Comparison of ENCODE assay signal across 9 mouse cellular contexts in the genomic region with DNA sequence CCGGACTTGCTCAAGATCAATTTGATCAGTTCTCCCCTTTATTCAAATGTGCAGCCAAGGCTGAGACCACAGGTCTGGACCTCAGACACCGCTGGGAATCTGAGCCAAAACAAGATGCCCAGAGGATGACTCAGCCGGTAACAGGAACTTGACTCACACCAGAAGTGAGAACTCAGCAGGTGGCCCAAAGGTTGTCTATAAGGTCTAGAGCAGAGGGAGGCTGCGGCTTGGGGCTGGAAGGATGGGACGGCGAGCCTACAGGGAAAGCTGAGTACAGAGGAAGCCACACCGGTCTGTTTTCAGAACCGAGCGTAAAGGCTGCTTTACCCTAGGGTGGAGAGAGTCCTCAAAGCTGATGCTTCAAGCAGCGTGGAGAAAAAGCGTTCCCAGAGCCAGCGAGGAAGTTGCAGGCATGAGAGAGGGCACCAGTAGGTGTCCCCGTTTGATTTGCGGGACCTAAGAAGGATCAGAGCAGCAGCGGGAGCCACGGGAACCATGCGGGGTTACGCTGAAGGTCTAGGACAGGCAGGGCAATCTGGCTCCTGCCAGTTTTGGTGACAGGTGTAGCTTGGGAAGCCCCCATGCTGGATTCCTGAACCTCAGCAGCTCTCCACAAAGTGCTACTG. TPM values are rescaled to one million over a fixed set of nuclear protein-coding genes. Genes with fewer than 3 reads are reported as not detected.
A peak's percentile ranks its signal among the peaks of the same experiment; 100 is the strongest.
DNase-seq lines count a peak whose midpoint lies in the region; ATAC-seq and TF ChIP-seq lines count a peak whose summit lies in the region.
"Had no signal": no experiment of that assay in that cellular context is flagged by ENCODE, and none has a peak within 500 bp of the region (broad histone marks: within the 10 kb centered on the region; RNA-seq: fewer than 3 reads in every experiment).

No protein-coding gene starts in this region.

- H3K4me2 ChIP-seq in hindbrain, embryonic 13.5 days = peak overlapping the region; percentile 6; the same call in 1 of the 2 replicates
- peak overlapping the region; percentile 72 for H3K4me2 ChIP-seq in myocyte (ENCODE audit: low read depth)
- H3K4me2 ChIP-seq: liver, embryonic 13.5 days had no signal

- no peaks in the 10 kb centered on the region; the same call in 1 of the 2 replicates for H3K9me3 ChIP-seq in hindbrain, embryonic 13.5 days

- H3K36me3 ChIP-seq in hindbrain, embryonic 13.5 days = no peaks in the 10 kb centered on the region
- no peaks in the 10 kb centered on the region for H3K36me3 ChIP-seq in myocyte (ENCODE audit: control insufficient read depth, insufficient read depth)
- H3K36me3 ChIP-seq: liver, embryonic 13.5 days had no signal

- H3K27ac ChIP-seq in gastrocnemius, adult 2 months = peak overlapping the region; percentile 9; the same call in 1 of the 2 replicates
- no peak overlapping the region for H3K27ac ChIP-seq in hindbrain, embryonic 13.5 days
- H3K27ac ChIP-seq: liver, embryonic 13.5 days had no signal

- H3K4me1 ChIP-seq in hindbrain, embryonic 13.5 days (replicated peaks) = peaks cover 24% of the 10 kb centered on the region
- H3K4me1 ChIP-seq: liver, embryonic 13.5 days had no signal

- no peak for ATAC-seq in hindbrain, embryonic 13.5 days (ENCODE audit: low FRiP score)

- DNase-seq in gastrocnemius, adult 2 months = peak; percentile 55
- no peak for DNase-seq in gastrocnemius, postnatal 36 days
- peak; percentile 92 for DNase-seq in 416B (ENCODE audit: low read depth)
- DNase-seq in adrenal gland, postnatal 36 days = peak; percentile 39 to 52
- no peak for DNase-seq in spleen, adult 12 weeks (ENCODE audit: low spot score)
- DNase-seq in frontal cortex, adult 2 months (ENCODE audit: extremely low spot score in 1 of 2, low spot score in 1 of 2) = no peak
- DNase-seq: liver, embryonic 13.5 days had no signal

- no peak overlapping the region for H3K9ac ChIP-seq in hindbrain, embryonic 13.5 days
- H3K9ac ChIP-seq: liver, embryonic 13.5 days had no signal

- peak overlapping the region; percentile 32 for H3K4me3 ChIP-seq in gastrocnemius, adult 2 months
- H3K4me3 ChIP-seq in hindbrain, embryonic 13.5 days = no peak overlapping the region
- H3K4me3 ChIP-seq in myocyte = no peak overlapping the region
- H3K4me3 ChIP-seq: liver, embryonic 13.5 days had no signal

- TF ChIP-seq CTCF in gastrocnemius, adult 2 months (IDR thresholded peaks at IDR 0.05) = peak; percentile 48

- H3ac ChIP-seq in myocyte (ENCODE audit: control insufficient read depth, insufficient read length) = no peak overlapping the region

- H3K27me3 ChIP-seq in hindbrain, embryonic 13.5 days = no peaks in the 10 kb centered on the region
- H3K27me3 ChIP-seq in myocyte (ENCODE audit: control insufficient read depth, insufficient read depth, insufficient read length) = no peaks in the 10 kb centered on the region

- 26% methylated on average over 18 of the region's 18 CpGs for WGBS in hindbrain, embryonic 13.5 days

- intact Hi-C loops in gastrocnemius, adult 2 months (cut with DNase I) = no loop called here
- intact Hi-C loops in gastrocnemius, postnatal 36 days (cut with DNase I) = no loop called here

- no peaks in the 10 kb centered on the region for H3K79me2 ChIP-seq in myocyte (ENCODE audit: control insufficient read depth, insufficient read depth)

- no peak for TF ChIP-seq POLR2A in myocyte (IDR thresholded peaks at IDR 0.05; ENCODE audit: insufficient read length, low read depth)

TF ChIP-seq in myocyte, 11 proteins besides CTCF, POLR2A, EP300 and RAD21:
- TF ChIP-seq MYOD1 (IDR thresholded peaks at IDR 0.05; ENCODE audit: control insufficient read depth in 1 of 3, insufficient read length in 2 of 3, low read depth in 2 of 3) = peak in 2 of 3 experiments; percentile 47 to 57
- TF ChIP-seq CEBPB (IDR thresholded peaks at IDR 0.05; ENCODE audit: insufficient read depth, poor library complexity, severe bottlenecking) = no peak
- TF ChIP-seq TCF12 (IDR thresholded peaks at IDR 0.05; ENCODE audit: insufficient read depth, poor library complexity, severe bottlenecking) = no peak
- TF ChIP-seq MYOG (IDR thresholded peaks at IDR 0.05; ENCODE audit: control insufficient read depth in 1 of 3, insufficient read depth in 1 of 3, insufficient read length in 2 of 3, low read depth in 2 of 3) = peak in 1 of 3 experiments; percentile 28

RNA-seq across cellular contexts. Expression of a gene that starts 32.2 kb away (rescaled TPM):
- 1 to 10 TPM; 3.1 to 7.8 TPM for total RNA-seq in gastrocnemius, adult 2 months (2021)
- 1 to 10 TPM; 2.8 to 3.8 TPM for total RNA-seq in gastrocnemius, postnatal 36 days (2021)
- 10 to 100 TPM in 1 of 2 experiments, 1 to 10 TPM in 1; 3.4 to 10.1 TPM for total RNA-seq in adrenal gland, postnatal 36 days (2021)
- polyA plus RNA-seq in hindbrain, embryonic 13.5 days (2015; fragmentation: Nextera tagmentation; extraction: Ambion mirVana) = 0.64 and 0.72 TPM in 2 replicates
- polyA plus RNA-seq in myocyte (2012; fragmentation: generic; extraction: Trizol) = 0.01 TPM
- 3.1 and 3.7 TPM in 2 replicates for polyA plus RNA-seq in frontal cortex, adult 2 months (2012; rRNA removed)

Comparison
In these comparisons a context has a peak if more than half of its experiments do, and no peak if none do; other contexts are left out.
1. DNase-seq: peak in gastrocnemius, adult 2 months (single experiment), 416B (single experiment) and adrenal gland, postnatal 36 days (2 of 2); none in gastrocnemius, postnatal 36 days (0 of 2), spleen, adult 12 weeks (single experiment) and frontal cortex, adult 2 months (0 of 2).